Mouse (Mus musculus) intestine, embryonic 16.5 days (tissue): ENCODE data around the gene Camta1. TPM values are rescaled to one million over a fixed set of nuclear protein-coding genes. Genes with fewer than 3 reads are reported as not detected.

ENCODE experiments used
- ATAC-seq: fragments of 200-750 bp; cut with Nextera tagmentation; 2 replicates; pipeline ENCODE4 v1.8.0; 2017; ENCODE audit warnings: moderate TSS enrichment, moderate library complexity
- H3K27ac ChIP-seq: fragments of 300-500 bp; sonication (generic); 2 replicates; pipeline ENCODE4 v1.5.1; 2014; ENCODE audit warnings: mild to moderate bottlenecking, low read length
- H3K27me3 ChIP-seq: fragments of 300-500 bp; sonication (generic); replicated peaks from 2 replicates; pipeline ENCODE4 v1.6.1; 2014; ENCODE audit warnings: low read length, control low read depth, mixed read lengths; ENCODE audit not compliant: control insufficient read depth, insufficient read depth
- H3K36me3 ChIP-seq: fragments of 300-500 bp; sonication (generic); 2 replicates; pipeline ENCODE4 v1.6.1; 2014; ENCODE audit warnings: low read length, control low read depth; ENCODE audit not compliant: control insufficient read depth, insufficient read depth
- H3K4me1 ChIP-seq: fragments of 300-500 bp; sonication (generic); 2 replicates; pipeline ENCODE4 v1.6.1; 2014; ENCODE audit warnings: low read length, control low read depth, mixed read lengths; ENCODE audit not compliant: control insufficient read depth, insufficient read depth
- H3K4me2 ChIP-seq: fragments of 300-500 bp; sonication (generic); 2 replicates; pipeline ENCODE4 v1.6.1; 2014; ENCODE audit warnings: low read depth, low read length, control low read depth
- H3K4me3 ChIP-seq: fragments of 300-500 bp; sonication (generic); 2 replicates; pipeline ENCODE4 v1.5.1; 2014; ENCODE audit warnings: mild to moderate bottlenecking, low read length
- H3K9ac ChIP-seq: fragments of 300-500 bp; sonication (generic); 2 replicates; pipeline ENCODE4 v1.6.1; 2014; ENCODE audit warnings: low read depth, low read length
- H3K9me3 ChIP-seq: fragments of 300-500 bp; sonication (generic); 2 replicates; pipeline ENCODE4 v1.6.1; 2016; ENCODE audit warnings: low read length, control low read depth; ENCODE audit not compliant: control insufficient read depth
- WGBS: fragments of 180-500 bp; shearing (Covaris S2); extraction: QIAGEN DNeasy Blood & Tissue Kit; methylation state at CpG from one replicate; pipeline ENCODE4 v1.1.7; 2014; 5-methylcytosine and 5-hydroxymethylcytosine counted together
- polyA plus RNA-seq: library from polyadenylated mRNA; unstranded; fragments of >200 nt; fragmentation: Nextera tagmentation; extraction: Ambion mirVana; gene quantifications from 2 replicates; pipeline ENCODE4 v1.2.1, GENCODE M21; 2015

The Camta1 gene
- polyA plus RNA-seq, 1 experiment from 2014 or later = 69.1 TPM

DNA sequence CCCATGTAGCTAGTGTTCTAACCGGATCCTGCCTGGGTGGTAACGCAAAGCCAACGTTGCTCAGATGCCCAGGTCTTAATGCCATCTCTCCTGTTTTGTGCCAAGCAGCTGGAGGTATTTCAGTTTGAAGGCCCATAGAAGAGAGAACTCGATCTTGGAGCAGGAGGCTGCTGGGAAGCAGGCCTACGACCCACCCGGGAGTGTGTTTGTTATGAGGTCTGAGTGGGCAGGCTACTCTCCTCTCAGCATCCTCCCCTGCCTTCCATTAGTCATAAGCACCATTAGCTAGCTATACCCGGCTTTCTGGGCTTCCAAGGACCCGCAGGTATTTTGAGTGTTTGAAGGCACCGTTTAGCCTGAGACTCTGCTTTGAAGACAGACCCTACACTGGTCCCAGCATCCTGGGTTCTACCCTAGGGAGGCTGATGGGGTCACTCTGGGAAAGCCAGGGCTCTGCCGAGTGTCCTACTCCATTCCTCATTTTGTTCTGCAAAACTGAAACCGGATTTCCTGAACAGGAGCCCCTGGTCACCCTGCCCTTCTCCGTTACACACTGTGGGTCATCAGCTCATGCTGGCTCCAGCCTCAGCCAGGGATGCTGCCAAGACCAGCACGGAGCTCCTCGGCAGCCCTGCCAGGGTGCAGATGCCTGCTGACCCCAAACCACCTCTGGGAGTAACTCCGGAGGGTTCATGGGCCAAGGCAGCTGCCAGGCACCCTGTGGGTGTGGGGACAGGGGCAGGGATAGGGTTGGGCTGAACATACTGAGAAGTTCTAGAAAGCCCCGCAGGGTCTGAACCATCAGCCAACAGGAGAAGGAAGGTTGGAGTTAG lies 731.7 kb downstream of the Camta1 start:
- H3K36me3 ChIP-seq = no peaks in the 10 kb centered on the region
- H3K4me1 ChIP-seq = no peaks in the 10 kb centered on the region
- peak overlapping the region; percentile 72 for H3K9ac ChIP-seq
- no peak for ATAC-seq
- peak overlapping the region; percentile 97; the same call in 1 of the 2 replicates for H3K4me2 ChIP-seq
- WGBS = 67% methylated on average over 16 of the region's 16 CpGs
- H3K27me3 ChIP-seq = no peaks in the 10 kb centered on the region; the same call in 1 of the 2 replicates
- no peaks in the 10 kb centered on the region for H3K9me3 ChIP-seq
- no peak overlapping the region for H3K27ac ChIP-seq
- H3K4me3 ChIP-seq = no peak overlapping the region

DNA sequence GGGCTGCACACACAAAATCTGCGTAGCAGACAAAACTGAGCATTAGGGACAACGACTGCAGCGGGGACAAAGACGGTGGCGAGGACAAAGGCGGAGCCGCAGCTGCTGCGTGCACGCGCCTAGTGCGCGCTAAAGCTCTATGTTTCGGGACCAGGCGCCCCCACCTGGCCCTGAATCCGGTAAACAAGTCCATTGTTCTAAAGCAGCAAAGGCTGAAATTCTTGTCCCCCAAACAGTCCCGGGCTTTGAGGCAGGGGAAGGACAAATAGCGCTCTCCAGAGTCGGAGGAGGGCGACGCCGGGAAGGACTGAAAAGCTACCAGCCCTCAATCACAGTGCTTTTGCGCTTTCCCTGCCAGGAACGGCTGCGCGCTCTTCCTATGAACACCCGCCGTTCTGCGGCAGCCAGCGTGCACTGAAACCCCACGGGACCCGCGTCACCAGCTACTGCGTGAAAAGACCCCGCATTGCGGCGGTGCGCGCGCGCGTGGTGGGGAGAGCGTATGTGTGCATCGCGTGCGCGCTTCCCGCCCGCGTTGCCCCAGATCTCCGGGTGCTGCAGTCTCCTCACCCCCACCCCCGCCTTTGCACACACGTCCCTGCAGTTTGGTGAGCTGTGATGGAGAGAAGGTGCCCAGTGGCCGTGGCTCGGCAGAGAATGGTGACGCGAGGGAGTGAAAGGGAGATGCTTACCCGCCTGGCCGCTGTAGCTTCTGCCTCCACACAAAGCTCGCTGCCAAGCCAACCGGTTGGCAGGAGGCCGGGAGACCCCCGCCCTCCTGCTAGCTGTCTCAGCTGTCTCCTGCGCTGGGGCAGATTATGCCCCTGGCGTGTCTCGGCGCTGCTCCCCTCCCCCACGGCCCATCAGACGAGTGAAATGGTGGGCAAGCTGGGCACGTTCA lies 732.8 kb downstream of the Camta1 start:
- H3K4me3 ChIP-seq = peak overlapping the region; percentile 61
- no peaks in the 10 kb centered on the region for H3K4me1 ChIP-seq
- no peaks in the 10 kb centered on the region for H3K36me3 ChIP-seq
- WGBS = under 1% methylated on average over 69 of the region's 69 CpGs
- no peaks in the 10 kb centered on the region; the same call in 1 of the 2 replicates for H3K27me3 ChIP-seq
- no peak overlapping the region for H3K27ac ChIP-seq
- peak; percentile 57 for ATAC-seq
- H3K9ac ChIP-seq = peak overlapping the region; percentile 72
- H3K9me3 ChIP-seq = no peaks in the 10 kb centered on the region
- peak overlapping the region; percentile 97 for H3K4me2 ChIP-seq

DNA sequence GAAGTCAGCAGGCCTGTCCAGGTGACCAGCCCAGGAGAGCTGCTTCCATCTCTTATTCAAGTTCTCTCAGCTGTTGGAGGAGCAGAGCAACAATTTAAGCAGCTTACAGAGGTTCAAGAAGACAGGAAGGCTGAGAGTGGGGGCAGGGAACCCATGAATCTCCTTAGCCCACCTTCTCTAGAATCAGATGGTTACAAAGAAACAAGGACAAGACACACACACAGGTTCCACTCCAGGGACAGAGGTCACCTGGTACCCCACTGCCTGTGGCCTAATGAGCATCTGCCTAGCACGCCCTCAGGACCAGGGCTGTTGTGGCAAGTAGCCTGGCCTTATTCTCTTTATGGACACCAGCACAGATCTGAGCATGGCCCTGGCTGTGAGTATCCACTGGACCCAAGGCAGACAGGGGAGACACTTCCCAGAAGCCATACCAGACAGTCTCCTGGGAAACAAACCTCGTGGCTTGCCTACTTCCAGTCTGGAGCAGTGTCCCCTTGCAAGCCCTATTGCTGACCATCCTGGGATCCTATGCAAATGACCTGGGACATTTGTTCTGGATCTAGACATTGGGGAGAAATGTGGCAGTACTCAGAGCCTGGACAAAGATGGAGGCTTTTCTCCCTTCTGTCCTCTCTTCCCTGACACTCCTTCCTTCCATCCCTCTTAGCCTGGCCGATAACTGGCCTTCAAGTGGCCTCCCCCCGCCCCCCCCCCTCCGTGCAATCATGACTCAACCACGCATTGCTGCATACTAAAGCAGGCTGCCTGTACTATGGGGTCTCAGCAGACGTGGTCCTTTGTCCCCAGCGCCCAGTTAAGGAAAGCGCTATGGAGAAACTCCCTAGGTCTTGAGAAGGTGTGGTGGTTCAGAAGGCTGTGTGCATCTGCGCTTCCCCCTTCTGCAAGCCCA lies 733.8 kb downstream of the Camta1 start:
- no peaks in the 10 kb centered on the region for H3K4me1 ChIP-seq
- H3K4me2 ChIP-seq = peak overlapping the region; percentile 97
- H3K36me3 ChIP-seq = no peaks in the 10 kb centered on the region
- peak overlapping the region; percentile 72 for H3K9ac ChIP-seq
- H3K27me3 ChIP-seq = no peaks in the 10 kb centered on the region; the same call in 1 of the 2 replicates
- H3K9me3 ChIP-seq = no peaks in the 10 kb centered on the region
- peak overlapping the region; percentile 61 for H3K4me3 ChIP-seq
- no peak overlapping the region for H3K27ac ChIP-seq
- WGBS = 13% methylated on average over 9 of the region's 10 CpGs
- ATAC-seq = 0 out of 2 replicates have a peak, but pooled peaks have one; percentile 27

DNA sequence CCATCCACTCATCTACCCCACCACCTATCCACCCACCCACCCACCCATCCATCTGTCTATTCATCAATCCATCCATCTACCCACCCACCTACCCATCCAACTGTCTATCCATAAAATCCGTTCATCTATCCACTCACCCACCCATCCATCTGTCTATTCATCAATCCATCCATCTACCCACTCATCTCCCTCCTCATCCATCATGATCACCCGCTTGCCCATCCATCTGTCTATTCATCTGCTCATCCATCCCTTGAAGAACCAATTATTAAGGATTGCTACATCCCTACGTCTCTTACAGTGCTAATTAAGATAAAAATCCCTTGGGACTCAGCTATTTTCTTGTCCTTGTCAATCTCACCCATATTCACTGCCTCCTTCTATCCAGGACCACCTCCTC lies 742.8 kb downstream of the Camta1 start:
- Histone ChIP-seq H3K36me3 (no peaks in the 10 kb centered on the region), H3K4me1 (no peaks in the 10 kb centered on the region), H3K4me2 (no peak overlapping the region), H3K27ac (no peak overlapping the region), H3K9ac (no peak overlapping the region), H3K27me3 (no peaks in the 10 kb centered on the region), H3K4me3 (no peak overlapping the region), H3K9me3 (no peaks in the 10 kb centered on the region)
- 86% methylated on average over 3 of the region's 3 CpGs for WGBS
- no peak for ATAC-seq

DNA sequence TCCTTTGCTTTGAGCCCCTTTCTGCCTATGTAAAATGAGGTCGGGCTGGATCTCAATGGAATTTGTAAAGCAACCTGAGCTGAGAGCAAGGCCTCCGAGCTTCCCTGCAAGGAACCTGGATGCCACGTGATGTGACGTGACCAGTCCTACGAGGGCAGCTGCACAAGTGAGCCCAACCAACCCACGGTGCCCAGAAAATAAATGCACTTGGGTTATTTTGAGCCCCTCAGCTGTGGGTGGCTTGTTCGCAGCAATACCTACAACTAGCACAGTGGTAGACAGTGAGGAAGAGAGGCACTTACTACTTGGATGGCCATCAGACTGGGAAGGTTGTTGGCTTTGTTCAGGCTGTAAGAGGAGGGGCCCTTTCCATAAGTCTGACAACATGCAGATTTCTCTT lies 747.1 kb downstream of the Camta1 start:
- Histone ChIP-seq H3K27ac (no peak overlapping the region), H3K36me3 (no peaks in the 10 kb centered on the region), H3K27me3 (peaks cover 11% of the 10 kb centered on the region; the same call in 1 of the 2 replicates), H3K4me1 (no peaks in the 10 kb centered on the region), H3K4me3 (no peak overlapping the region), H3K9me3 (no peaks in the 10 kb centered on the region), H3K4me2 (no peak overlapping the region), H3K9ac (no peak overlapping the region)
- ATAC-seq = no peak
- WGBS = 84% methylated on average over 7 of the region's 7 CpGs

DNA sequence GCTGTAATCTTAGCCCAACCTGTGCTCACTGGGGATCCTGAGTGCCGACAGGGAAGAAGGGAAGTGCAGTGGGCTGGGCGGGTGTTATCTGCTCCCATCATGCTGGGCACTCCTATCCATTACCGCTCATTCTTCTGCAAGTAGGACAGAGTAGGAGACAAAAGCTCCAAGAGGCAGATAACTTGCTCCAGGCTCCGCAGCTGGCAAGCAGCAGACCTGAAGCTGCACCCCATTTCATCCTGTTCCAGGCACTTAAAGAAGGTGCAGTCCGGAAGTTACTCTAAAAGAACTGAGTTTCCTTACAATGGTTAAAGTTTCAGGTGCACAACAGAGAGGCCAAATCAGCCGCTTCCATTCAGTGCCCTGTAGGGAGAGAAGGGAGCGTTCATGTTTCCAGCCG lies 750.5 kb downstream of the Camta1 start:
- no peak for ATAC-seq

DNA sequence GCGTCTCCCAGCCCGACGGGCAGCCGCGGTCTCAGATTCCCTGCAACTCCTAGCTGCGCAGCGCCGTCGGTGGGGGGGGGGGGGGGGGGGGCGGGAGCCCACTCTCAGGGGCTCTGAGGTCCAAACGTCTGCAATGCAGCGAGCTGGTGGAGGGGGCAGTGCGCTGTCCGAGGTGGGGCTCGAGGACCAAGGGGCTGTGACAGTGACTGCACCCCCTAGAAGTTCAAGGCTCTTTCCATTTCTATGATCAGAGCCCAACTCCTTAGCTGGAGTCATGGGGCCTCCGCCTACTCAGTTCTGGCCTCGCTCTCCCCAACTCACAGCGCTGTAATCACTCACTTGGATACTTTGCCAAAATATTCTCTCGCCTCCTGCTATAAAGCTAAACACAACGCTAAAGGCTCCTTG lies 752.8 kb downstream of the Camta1 start:
- Histone ChIP-seq H3K9me3 (no peaks in the 10 kb centered on the region), H3K9ac (peak overlapping the region; percentile 71), H3K36me3 (no peaks in the 10 kb centered on the region), H3K4me1 (peaks cover 9% of the 10 kb centered on the region; the same call in 1 of the 2 replicates), H3K4me2 (peak overlapping the region; percentile 99), H3K4me3 (peak overlapping the region; percentile 65), H3K27ac (no peak overlapping the region), H3K27me3 (peaks cover 30% of the 10 kb centered on the region)
- WGBS = 4% methylated on average over 14 of the region's 20 CpGs
- ATAC-seq = peak; percentile 48

More for the DNA sequence above, 750.5 kb downstream of the Camta1 start:
- Histone ChIP-seq H3K9ac (no peak overlapping the region), H3K4me2 (no peak overlapping the region), H3K36me3 (no peaks in the 10 kb centered on the region), H3K9me3 (no peaks in the 10 kb centered on the region), H3K27me3 (peaks cover 25% of the 10 kb centered on the region), H3K4me3 (no peak overlapping the region), H3K27ac (no peak overlapping the region), H3K4me1 (peaks cover 9% of the 10 kb centered on the region; the same call in 1 of the 2 replicates)
- WGBS = 58% methylated on average over 8 of the region's 8 CpGs

DNA sequence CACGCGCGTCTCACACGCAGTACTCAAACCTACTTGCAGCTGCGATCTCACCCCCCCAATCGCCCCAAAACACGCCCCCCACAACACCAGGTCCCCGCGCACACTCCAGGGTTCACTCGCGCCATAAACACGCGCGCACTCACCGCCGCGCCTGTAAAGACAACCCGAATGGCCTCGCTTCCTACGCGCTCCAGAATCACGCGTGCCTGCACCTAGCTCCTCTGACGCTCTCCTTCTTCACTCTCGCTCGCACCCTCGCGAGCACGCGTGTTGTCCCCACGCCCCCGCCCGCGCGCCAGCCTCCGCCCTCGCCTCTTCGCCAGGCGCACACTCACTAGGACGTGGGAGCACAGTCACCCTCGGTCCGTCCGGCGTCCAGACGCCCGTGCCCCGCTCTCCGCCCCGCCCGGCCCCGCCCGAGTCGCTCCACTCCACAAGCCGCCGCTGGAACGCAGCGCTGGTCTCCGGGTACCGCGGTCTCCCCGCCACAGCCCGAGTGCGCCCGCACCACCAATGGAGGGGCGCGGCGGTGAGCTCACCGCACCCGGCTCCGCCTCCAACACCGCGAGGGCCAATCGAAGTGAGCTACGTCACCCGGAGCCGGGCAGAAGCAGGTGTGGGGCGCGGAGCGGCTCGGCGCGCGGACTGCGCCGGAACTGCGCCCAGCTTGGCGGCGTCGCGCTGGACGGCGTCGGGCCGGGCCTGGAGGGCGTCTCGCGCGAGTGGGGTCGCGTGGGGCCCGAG lies 753.5 kb downstream of the Camta1 start:
- Histone ChIP-seq H3K4me1 (peaks cover 9% of the 10 kb centered on the region; the same call in 1 of the 2 replicates), H3K36me3 (no peaks in the 10 kb centered on the region), H3K4me2 (peak overlapping the region; percentile 99), H3K9ac (peak overlapping the region; percentile 71), H3K27me3 (peaks cover 30% of the 10 kb centered on the region), H3K9me3 (no peaks in the 10 kb centered on the region), H3K4me3 (peak overlapping the region; percentile 65), H3K27ac (0 out of 2 replicates have a peak overlapping the region, but pooled peaks have one; percentile 14)
- WGBS = under 1% methylated on average over 101 of the region's 101 CpGs
- peak; percentile 100 for ATAC-seq
